Mouse (Mus musculus) midbrain, embryonic 10.5 days (tissue): ENCODE data around the gene Rassf6. TPM values are rescaled to one million over a fixed set of nuclear protein-coding genes. Genes with fewer than 3 reads are reported as not detected.
A peak's percentile ranks its signal among the peaks of the same experiment; 100 is the strongest.

Experiments
- DNase-seq: peaks from one replicate; pipeline ENCODE4 v3.0.0-alpha.2; 2017; ENCODE audit warnings: low spot score
- H3K27ac ChIP-seq: fragments of 300-500 bp; sonication (generic); replicated peaks from 2 replicates; pipeline ENCODE4 v1.5.1; 2016; ENCODE audit warnings: mild to moderate bottlenecking
- H3K27me3 ChIP-seq: fragments of 300-500 bp; sonication (generic); 2 replicates; pipeline ENCODE4 v1.6.1; 2016; ENCODE audit warnings: low read depth, mild to moderate bottlenecking; ENCODE audit not compliant: poor library complexity, severe bottlenecking
- H3K36me3 ChIP-seq: fragments of 300-500 bp; sonication (generic); 2 replicates; pipeline ENCODE4 v1.6.1; 2016; ENCODE audit warnings: mild to moderate bottlenecking, moderate library complexity
- H3K4me1 ChIP-seq: fragments of 300-500 bp; sonication (generic); 2 replicates; pipeline ENCODE4 v1.6.1; 2016
- H3K4me3 ChIP-seq: fragments of 300-500 bp; sonication (generic); 2 replicates; pipeline ENCODE4 v1.5.1; 2016; ENCODE audit warnings: mild to moderate bottlenecking, moderate library complexity
- H3K9me3 ChIP-seq: fragments of 300-500 bp; sonication (generic); replicated peaks from 2 replicates; pipeline ENCODE4 v1.6.1; 2016; ENCODE audit warnings: mild to moderate bottlenecking
- WGBS: fragments of 180-500 bp; shearing (Covaris S2); methylation state at CpG from one replicate; pipeline ENCODE4 v1.1.7; 2016; 5-methylcytosine and 5-hydroxymethylcytosine counted together
- polyA plus RNA-seq: library from polyadenylated mRNA; unstranded; fragments of >200 nt; fragmentation: Nextera tagmentation; extraction: Ambion mirVana; gene quantifications from 2 replicates; pipeline ENCODE4 v1.2.1, GENCODE M21; 2016

The Rassf6 gene
- polyA plus RNA-seq: 0.37 TPM in 1 of 2 replicates, not detected in the other

DNA sequence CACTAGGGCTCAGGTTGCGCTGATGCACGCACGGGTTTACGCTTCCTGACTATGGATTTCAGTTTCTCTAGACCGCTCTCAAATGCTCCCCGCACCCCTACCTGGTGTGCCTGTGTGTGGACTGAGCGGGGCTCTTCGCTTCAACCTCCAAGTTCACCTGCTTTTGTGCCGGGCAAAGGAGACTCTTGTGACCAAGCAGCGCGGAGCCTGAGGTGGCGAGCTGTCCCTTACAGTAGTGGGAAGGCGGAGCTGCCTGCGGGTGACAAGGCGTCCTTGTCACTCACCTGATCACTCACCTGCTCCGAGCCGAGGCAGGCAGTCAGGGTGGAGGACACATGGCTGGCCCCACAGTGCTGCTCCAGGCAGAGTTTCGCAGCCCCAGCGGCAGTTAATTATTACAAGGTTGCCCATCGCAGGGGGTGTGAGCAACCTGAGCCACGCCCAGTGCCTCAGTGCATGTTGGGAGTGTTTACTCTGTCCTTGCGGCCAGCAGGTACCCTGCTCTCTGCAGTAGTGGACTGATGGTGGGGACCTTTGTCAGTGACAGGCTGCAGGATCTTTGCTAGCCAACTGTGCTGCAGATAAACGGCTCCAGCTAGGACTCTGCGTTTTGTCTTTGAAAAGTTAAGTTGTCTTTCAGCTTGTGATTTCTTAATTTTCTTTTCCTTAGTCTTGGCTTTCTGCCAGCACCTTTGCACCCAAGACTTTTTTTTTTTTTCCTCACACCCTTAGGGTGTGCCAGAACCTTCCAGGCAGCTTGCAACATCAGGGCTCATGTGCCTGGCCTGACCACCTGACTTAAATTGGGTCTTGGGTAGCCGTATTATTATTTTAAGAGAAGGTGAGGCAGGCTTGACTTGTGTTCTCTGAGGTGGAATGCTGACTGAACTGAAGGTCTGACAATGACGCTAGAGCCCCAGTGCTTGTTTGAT, at the start of gene Rassf6:
Gene Rassf6 (minus strand): TSS at position 372 of the 932 bp plus-strand sequence.
- Histone ChIP-seq H3K4me3 (peak within 1 kb of the TSS; percentile 53), H3K9me3 (no peaks in the 10 kb centered on the region), H3K27me3 (peaks cover 5% of the 10 kb centered on the region; the same call in 1 of the 2 replicates), H3K4me1 (peaks cover 8% of the 10 kb centered on the region), H3K27ac (0 out of 2 replicates have a peak within 1 kb of the TSS, but pooled peaks have one; percentile 6), H3K36me3 (no peaks in the 10 kb centered on the region)
- WGBS: 14% methylated on average over 26 of the region's 26 CpGs
- DNase-seq: no peak

GRCm38 (mm10) chr5:90689426-90690128, 49.1 kb upstream of the Rassf6 start:
- no peaks in the 10 kb centered on the region for H3K36me3 ChIP-seq
- DNase-seq: no peak
- no peaks in the 10 kb centered on the region for H3K27me3 ChIP-seq
- 91% methylated on average over 8 of the region's 8 CpGs for WGBS
- H3K27ac ChIP-seq: no peak overlapping the region
- H3K4me3 ChIP-seq: no peak overlapping the region
- H3K9me3 ChIP-seq: no peaks in the 10 kb centered on the region
- H3K4me1 ChIP-seq: no peaks in the 10 kb centered on the region

- WGBS: 94% methylated on average over 10 of the region's 10 CpGs
- no peaks in the 10 kb centered on the region for H3K27me3 ChIP-seq
- DNase-seq: no peak
- no peak overlapping the region for H3K4me3 ChIP-seq
- H3K27ac ChIP-seq: no peak overlapping the region
- no peaks in the 10 kb centered on the region for H3K4me1 ChIP-seq
- H3K36me3 ChIP-seq: no peaks in the 10 kb centered on the region
- H3K9me3 ChIP-seq: no peaks in the 10 kb centered on the region
These were observed 47.5 kb upstream of the Rassf6 start for GRCm38 (mm10) chr5:90687913-90688312.

DNA sequence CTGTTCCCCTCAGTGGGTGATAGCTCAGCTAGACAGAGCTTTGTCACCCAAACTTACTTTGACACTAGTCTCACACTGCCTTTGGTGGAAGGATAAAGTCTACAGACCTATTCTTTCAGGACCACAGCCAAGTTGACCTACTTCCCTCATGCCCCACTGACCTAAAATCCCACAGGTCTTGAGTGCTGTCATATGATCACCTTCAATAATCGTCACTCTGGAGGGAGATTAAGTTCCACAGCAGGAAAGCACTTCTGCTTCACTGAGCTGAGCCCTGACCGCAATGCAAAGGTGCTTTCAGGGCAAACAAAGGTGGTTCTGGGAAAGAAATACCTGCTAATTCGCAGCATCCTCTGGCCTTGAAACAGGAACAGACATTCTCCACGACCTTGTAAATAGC, 44.5 kb upstream of the Rassf6 start:
- Histone ChIP-seq H3K4me3 (no peak overlapping the region), H3K27ac (no peak overlapping the region), H3K9me3 (no peaks in the 10 kb centered on the region), H3K27me3 (no peaks in the 10 kb centered on the region), H3K36me3 (no peaks in the 10 kb centered on the region), H3K4me1 (no peaks in the 10 kb centered on the region)
- 60% methylated on average over 4 of the region's 4 CpGs for WGBS
- DNase-seq: no peak

DNA sequence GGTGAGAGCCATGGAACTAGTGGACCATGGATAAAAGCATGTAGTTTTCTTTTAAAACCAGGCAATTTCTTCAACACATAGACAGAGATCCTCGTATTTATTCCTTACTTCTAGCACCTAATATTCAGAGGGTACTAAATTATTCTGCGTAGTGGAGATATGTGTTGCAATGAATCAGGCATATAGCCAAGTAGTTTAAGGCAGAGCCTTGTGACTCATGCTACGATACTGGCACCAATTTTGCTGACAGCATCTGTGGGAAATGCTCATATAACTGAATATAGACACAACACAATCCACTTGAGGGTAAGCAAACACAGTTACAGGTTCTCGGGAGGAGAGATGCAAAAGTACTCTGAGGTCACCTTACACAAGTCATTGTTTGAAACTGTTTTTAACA, 41.4 kb upstream of the Rassf6 start:
- H3K9me3 ChIP-seq: no peaks in the 10 kb centered on the region
- DNase-seq: no peak
- no peaks in the 10 kb centered on the region for H3K4me1 ChIP-seq
- no peak overlapping the region for H3K4me3 ChIP-seq
- no peak overlapping the region for H3K27ac ChIP-seq
- WGBS: 87% methylated on average over 4 of the region's 4 CpGs
- H3K27me3 ChIP-seq: no peaks in the 10 kb centered on the region
- H3K36me3 ChIP-seq: no peaks in the 10 kb centered on the region

- H3K4me1 ChIP-seq: no peaks in the 10 kb centered on the region
- no peaks in the 10 kb centered on the region for H3K27me3 ChIP-seq
- no peaks in the 10 kb centered on the region for H3K36me3 ChIP-seq
- no peak for DNase-seq
- no peak overlapping the region for H3K27ac ChIP-seq
- H3K4me3 ChIP-seq: no peak overlapping the region
- 80% methylated on average over 2 of the region's 2 CpGs for WGBS
- H3K9me3 ChIP-seq: no peaks in the 10 kb centered on the region
These were observed 37.1 kb upstream of the Rassf6 start for GRCm38 (mm10) chr5:90677560-90677959.

DNA sequence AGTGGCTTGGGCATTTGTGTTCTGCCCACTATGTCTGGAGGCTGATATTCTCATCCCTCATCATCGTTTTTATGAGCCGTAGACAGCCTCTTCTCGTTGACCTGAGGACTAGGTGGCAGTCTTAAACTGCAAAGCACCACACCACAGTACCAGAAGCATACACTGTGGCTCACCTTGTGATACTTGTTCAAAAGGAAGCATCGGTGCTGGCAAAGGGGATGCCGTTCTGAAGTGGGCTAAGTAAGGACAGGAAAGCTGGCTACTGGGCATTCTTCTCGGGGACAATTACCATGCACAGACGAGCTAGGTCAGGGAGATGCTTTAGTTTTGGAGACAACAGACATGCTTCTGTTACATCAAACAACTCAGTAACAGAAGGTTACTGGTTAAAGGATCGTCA, 21.4 kb upstream of the Rassf6 start:
- Histone ChIP-seq H3K4me3 (no peak overlapping the region), H3K27ac (no peak overlapping the region), H3K4me1 (no peaks in the 10 kb centered on the region), H3K27me3 (no peaks in the 10 kb centered on the region), H3K9me3 (no peaks in the 10 kb centered on the region), H3K36me3 (no peaks in the 10 kb centered on the region)
- no peak for DNase-seq
- 74% methylated on average over 8 of the region's 8 CpGs for WGBS

DNA sequence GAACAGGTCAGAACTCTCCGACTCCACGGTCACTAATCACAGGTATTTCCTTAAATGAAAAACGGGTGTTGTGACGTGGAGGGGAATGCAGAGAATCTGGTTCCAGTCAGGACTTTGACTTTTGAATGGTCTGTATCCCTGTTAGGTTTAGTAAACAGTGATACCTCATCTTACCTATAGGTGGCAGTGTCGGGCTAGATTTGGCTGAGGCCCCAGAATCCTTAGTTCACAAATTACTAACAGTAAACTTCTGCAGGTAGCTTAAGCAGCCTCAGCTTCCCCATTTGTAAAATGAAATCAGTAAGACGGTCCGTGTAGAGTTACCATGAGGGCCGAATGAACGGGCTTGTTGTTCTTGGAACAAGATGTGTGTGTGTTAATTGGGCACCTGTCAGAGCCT, 21.0 kb upstream of the Rassf6 start:
- Histone ChIP-seq H3K4me3 (no peak overlapping the region), H3K4me1 (no peaks in the 10 kb centered on the region), H3K9me3 (no peaks in the 10 kb centered on the region), H3K27me3 (no peaks in the 10 kb centered on the region), H3K36me3 (no peaks in the 10 kb centered on the region), H3K27ac (no peak overlapping the region)
- peak; percentile 31 for DNase-seq
- 28% methylated on average over 9 of the region's 9 CpGs for WGBS

GRCm38 (mm10) chr5:90660411-90660810, 20.0 kb upstream of the Rassf6 start:
- Histone ChIP-seq H3K9me3 (no peaks in the 10 kb centered on the region), H3K36me3 (no peaks in the 10 kb centered on the region), H3K27ac (no peak overlapping the region), H3K4me1 (no peaks in the 10 kb centered on the region), H3K27me3 (no peaks in the 10 kb centered on the region), H3K4me3 (no peak overlapping the region)
- WGBS: 91% methylated on average over 5 of the region's 5 CpGs
- DNase-seq: no peak

GRCm38 (mm10) chr5:90656681-90657080, 16.2 kb upstream of the Rassf6 start:
- DNase-seq: no peak
- Histone ChIP-seq H3K4me3 (no peak overlapping the region), H3K27me3 (no peaks in the 10 kb centered on the region), H3K27ac (no peak overlapping the region), H3K36me3 (no peaks in the 10 kb centered on the region), H3K4me1 (no peaks in the 10 kb centered on the region), H3K9me3 (no peaks in the 10 kb centered on the region)
- WGBS: 95% methylated on average over 6 of the region's 6 CpGs

GRCm38 (mm10) chr5:90655891-90656290, 15.4 kb upstream of the Rassf6 start:
- Histone ChIP-seq H3K27ac (no peak overlapping the region), H3K9me3 (no peaks in the 10 kb centered on the region), H3K36me3 (no peaks in the 10 kb centered on the region), H3K4me3 (no peak overlapping the region), H3K4me1 (peaks cover 5% of the 10 kb centered on the region), H3K27me3 (no peaks in the 10 kb centered on the region)
- 87% methylated on average over 13 of the region's 13 CpGs for WGBS
- no peak for DNase-seq

DNA sequence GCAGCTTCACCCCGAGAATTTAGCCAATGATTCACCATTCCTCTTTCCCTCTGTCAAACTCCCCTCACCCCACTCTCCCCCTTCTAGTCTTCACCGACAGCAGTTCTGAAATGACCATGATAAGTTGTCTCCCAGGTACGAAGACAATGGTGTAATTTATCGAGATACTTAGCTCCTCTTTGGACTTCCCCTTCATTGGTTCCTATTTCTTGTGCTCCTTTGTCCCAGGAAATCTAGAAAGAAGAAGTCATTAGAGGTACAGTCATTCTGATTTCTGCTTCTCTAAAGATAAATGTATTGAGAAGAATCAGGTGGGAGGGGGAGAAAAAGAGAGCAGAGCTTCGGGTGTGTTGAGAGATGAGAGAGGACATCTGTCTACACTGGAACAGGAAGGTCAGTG, 14.3 kb upstream of the Rassf6 start:
- Histone ChIP-seq H3K27ac (no peak overlapping the region), H3K36me3 (no peaks in the 10 kb centered on the region), H3K9me3 (no peaks in the 10 kb centered on the region), H3K4me3 (no peak overlapping the region), H3K27me3 (no peaks in the 10 kb centered on the region), H3K4me1 (peaks cover 5% of the 10 kb centered on the region)
- 83% methylated on average over 5 of the region's 5 CpGs for WGBS
- DNase-seq: no peak

DNA sequence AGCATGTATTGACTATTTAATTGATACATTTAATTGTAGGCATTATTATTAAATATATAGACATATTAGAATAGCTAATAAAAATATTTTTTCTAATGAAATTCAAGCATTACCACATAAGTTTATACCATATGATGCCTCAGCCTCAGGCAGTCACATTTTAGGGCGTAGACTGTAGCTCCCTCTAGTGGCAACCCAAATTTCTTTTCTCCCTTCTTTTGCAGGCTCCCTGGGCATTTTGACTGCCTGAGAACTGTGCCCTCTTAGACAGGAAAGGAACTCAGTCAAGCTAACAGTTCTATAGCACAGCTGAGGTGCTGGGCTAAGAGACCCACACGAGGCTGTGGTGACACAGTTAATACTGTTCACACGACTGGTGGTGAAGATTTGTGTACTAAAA, 12.3 kb upstream of the Rassf6 start:
- Histone ChIP-seq H3K9me3 (no peaks in the 10 kb centered on the region), H3K4me3 (no peak overlapping the region), H3K4me1 (peaks cover 9% of the 10 kb centered on the region), H3K27ac (no peak overlapping the region), H3K27me3 (no peaks in the 10 kb centered on the region), H3K36me3 (no peaks in the 10 kb centered on the region)
- peak; percentile 45 for DNase-seq
- WGBS: 10% methylated on average over 3 of the region's 3 CpGs
